Mouse (Mus musculus): ENCODE data around the gene Kcnq1. TPM values are rescaled to one million over a fixed set of nuclear protein-coding genes. Genes with fewer than 3 reads are reported as not detected.

Kcnq1 gene
- polyA plus RNA-seq, 1 experiment from 2014 or later = 9.6 TPM

GRCm38 (mm10) chr7:143460874-143461273 lies 354.7 kb downstream of the Kcnq1 start, which contains the start of gene Cdkn1c:
Gene Cdkn1c (minus strand): TSS chr7:143461050.
- peaks cover 25% of the 10 kb centered on the region for H3K9me3 ChIP-seq (ENCODE audit: control insufficient read depth, low read length)
- H3K9ac ChIP-seq (ENCODE audit: low read length) = peak within 1 kb of the TSS; percentile 78
- WGBS = 22% methylated on average over 44 of the region's 48 CpGs
- peak within 1 kb of the TSS; percentile 63 for H3K4me3 ChIP-seq (ENCODE audit: low read length)
- H3K27ac ChIP-seq (ENCODE audit: low read length) = peak within 1 kb of the TSS; percentile 73
- peak within 1 kb of the TSS; percentile 60 for H3K4me2 ChIP-seq (ENCODE audit: low read depth, low read length)
- H3K36me3 ChIP-seq (ENCODE audit: control insufficient read depth, insufficient read depth, low read length) = no peaks in the 10 kb centered on the region
- peak; percentile 83 for ATAC-seq (ENCODE audit: low read depth)
- no peaks in the 10 kb centered on the region for H3K27me3 ChIP-seq (ENCODE audit: control insufficient read depth, insufficient read depth, low read depth, low read length)
- peaks cover 12% of the 10 kb centered on the region for H3K4me1 ChIP-seq (replicated peaks; ENCODE audit: control insufficient read depth, insufficient read depth, low read length)

GRCm38 (mm10) chr7:143461294-143461870 lies 355.2 kb downstream of the Kcnq1 start:
- H3K9ac ChIP-seq (ENCODE audit: low read length) = peak overlapping the region; percentile 49; the same call in 1 of the 2 replicates
- peaks cover 25% of the 10 kb centered on the region for H3K9me3 ChIP-seq (ENCODE audit: control insufficient read depth, low read length)
- H3K4me3 ChIP-seq (ENCODE audit: low read length) = peak overlapping the region; percentile 34
- H3K36me3 ChIP-seq (ENCODE audit: control insufficient read depth, insufficient read depth, low read length) = no peaks in the 10 kb centered on the region
- peak overlapping the region; percentile 62 for H3K27ac ChIP-seq (ENCODE audit: low read length)
- H3K27me3 ChIP-seq (ENCODE audit: control insufficient read depth, insufficient read depth, low read depth, low read length) = no peaks in the 10 kb centered on the region
- H3K4me2 ChIP-seq (ENCODE audit: low read depth, low read length) = peak overlapping the region; percentile 60
- WGBS = 28% methylated on average over 14 of the region's 32 CpGs
- H3K4me1 ChIP-seq (replicated peaks; ENCODE audit: control insufficient read depth, insufficient read depth, low read length) = peaks cover 12% of the 10 kb centered on the region
- ATAC-seq (ENCODE audit: low read depth) = peak; percentile 24

- H3K4me1 ChIP-seq (replicated peaks; ENCODE audit: control insufficient read depth, insufficient read depth, low read length) = peaks cover 12% of the 10 kb centered on the region
- peaks cover 25% of the 10 kb centered on the region for H3K9me3 ChIP-seq (ENCODE audit: control insufficient read depth, low read length)
- H3K4me3 ChIP-seq (ENCODE audit: low read length) = no peak overlapping the region
- no peaks in the 10 kb centered on the region for H3K36me3 ChIP-seq (ENCODE audit: control insufficient read depth, insufficient read depth, low read length)
- H3K27me3 ChIP-seq (ENCODE audit: control insufficient read depth, insufficient read depth, low read depth, low read length) = no peaks in the 10 kb centered on the region
- peak overlapping the region; percentile 62 for H3K27ac ChIP-seq (ENCODE audit: low read length)
- ATAC-seq (ENCODE audit: low read depth) = no peak
- H3K4me2 ChIP-seq (ENCODE audit: low read depth, low read length) = peak overlapping the region; percentile 60
- WGBS = 38% methylated on average over 11 of the region's 11 CpGs
- peak overlapping the region; percentile 49; the same call in 1 of the 2 replicates for H3K9ac ChIP-seq (ENCODE audit: low read length)
Observed at GRCm38 (mm10) chr7:143461920-143462319, 355.8 kb downstream of the Kcnq1 start.

GRCm38 (mm10) chr7:143462516-143462915 lies 356.4 kb downstream of the Kcnq1 start:
- peaks cover 12% of the 10 kb centered on the region for H3K4me1 ChIP-seq (replicated peaks; ENCODE audit: control insufficient read depth, insufficient read depth, low read length)
- H3K36me3 ChIP-seq (ENCODE audit: control insufficient read depth, insufficient read depth, low read length) = no peaks in the 10 kb centered on the region
- ATAC-seq (ENCODE audit: low read depth) = no peak
- peak overlapping the region; percentile 38; the same call in 1 of the 2 replicates for H3K27ac ChIP-seq (ENCODE audit: low read length)
- no peak overlapping the region for H3K4me3 ChIP-seq (ENCODE audit: low read length)
- H3K9ac ChIP-seq (ENCODE audit: low read length) = no peak overlapping the region
- peaks cover 25% of the 10 kb centered on the region for H3K9me3 ChIP-seq (ENCODE audit: control insufficient read depth, low read length)
- no peak overlapping the region for H3K4me2 ChIP-seq (ENCODE audit: low read depth, low read length)
- 72% methylated on average over 5 of the region's 5 CpGs for WGBS
- no peaks in the 10 kb centered on the region for H3K27me3 ChIP-seq (ENCODE audit: control insufficient read depth, insufficient read depth, low read depth, low read length)

GRCm38 (mm10) chr7:143463865-143464415 lies 357.8 kb downstream of the Kcnq1 start:
- peak overlapping the region; percentile 83 for H3K27ac ChIP-seq (ENCODE audit: low read length)
- no peak for ATAC-seq (ENCODE audit: low read depth)
- H3K36me3 ChIP-seq (ENCODE audit: control insufficient read depth, insufficient read depth, low read length) = no peaks in the 10 kb centered on the region
- H3K4me1 ChIP-seq (replicated peaks; ENCODE audit: control insufficient read depth, insufficient read depth, low read length) = peaks cover 12% of the 10 kb centered on the region
- H3K9ac ChIP-seq (ENCODE audit: low read length) = peak overlapping the region; percentile 64; the same call in 1 of the 2 replicates
- H3K4me2 ChIP-seq (ENCODE audit: low read depth, low read length) = no peak overlapping the region
- H3K4me3 ChIP-seq (ENCODE audit: low read length) = no peak overlapping the region
- peaks cover 25% of the 10 kb centered on the region for H3K9me3 ChIP-seq (ENCODE audit: control insufficient read depth, low read length)
- 28% methylated on average over 11 of the region's 11 CpGs for WGBS
- H3K27me3 ChIP-seq (ENCODE audit: control insufficient read depth, insufficient read depth, low read depth, low read length) = no peaks in the 10 kb centered on the region; the same call in 1 of the 2 replicates

DNA sequence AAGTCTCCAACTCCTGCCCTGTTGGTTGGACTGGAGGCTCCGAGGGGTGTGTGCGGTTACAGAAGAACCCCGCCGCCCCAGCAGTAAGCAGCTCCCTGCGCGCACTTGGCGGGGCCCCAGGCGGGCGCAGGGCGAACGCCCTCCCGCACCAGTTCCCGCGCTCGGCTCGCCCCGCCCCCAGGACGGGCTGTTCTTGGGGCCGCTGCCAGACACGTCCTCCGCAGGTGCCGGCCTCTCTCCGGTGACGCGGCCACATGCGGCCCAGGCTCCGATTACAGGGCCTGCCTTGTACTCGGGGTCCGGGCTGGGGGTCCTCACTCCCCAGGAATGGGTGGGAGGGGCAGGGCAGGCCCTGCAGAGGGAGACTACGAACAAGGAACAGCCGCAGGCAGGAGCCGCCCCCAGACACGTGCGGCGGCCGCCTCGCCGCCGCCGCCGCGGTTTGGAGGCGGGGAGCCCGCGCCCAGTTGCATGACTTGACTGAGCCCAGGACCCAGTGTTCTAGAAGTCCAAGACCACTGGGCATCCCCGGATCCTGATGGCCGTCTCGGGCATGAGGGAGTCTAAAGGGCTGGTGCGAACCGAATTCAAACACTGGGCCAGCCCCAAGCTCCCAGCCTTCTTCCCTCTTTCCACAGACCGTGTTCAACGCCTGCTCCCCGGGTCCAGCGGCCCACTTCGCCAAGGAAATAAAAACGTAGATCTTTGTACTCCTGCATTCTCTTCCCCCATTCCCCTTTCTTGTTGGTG lies 358.8 kb downstream of the Kcnq1 start:
- WGBS = 11% methylated on average over 49 of the region's 56 CpGs
- ATAC-seq (ENCODE audit: low read depth) = peak; percentile 41
- Histone ChIP-seq H3K27me3 (ENCODE audit: control insufficient read depth, insufficient read depth, low read depth, low read length) (no peaks in the 10 kb centered on the region; the same call in 1 of the 2 replicates), H3K27ac (ENCODE audit: low read length) (peak overlapping the region; percentile 83), H3K36me3 (ENCODE audit: control insufficient read depth, insufficient read depth, low read length) (no peaks in the 10 kb centered on the region), H3K4me3 (ENCODE audit: low read length) (peak overlapping the region; percentile 44), H3K4me2 (ENCODE audit: low read depth, low read length) (peak overlapping the region; percentile 78), H3K9ac (ENCODE audit: low read length) (peak overlapping the region; percentile 64), H3K9me3 (ENCODE audit: control insufficient read depth, low read length) (peaks cover 15% of the 10 kb centered on the region), H3K4me1 (replicated peaks; ENCODE audit: control insufficient read depth, insufficient read depth, low read length) (peaks cover 12% of the 10 kb centered on the region)

- Histone ChIP-seq H3K27me3 (ENCODE audit: control insufficient read depth, insufficient read depth, low read depth, low read length) (no peaks in the 10 kb centered on the region; the same call in 1 of the 2 replicates), H3K4me3 (ENCODE audit: low read length) (no peak overlapping the region), H3K9me3 (ENCODE audit: control insufficient read depth, low read length) (peaks cover 3% of the 10 kb centered on the region), H3K27ac (ENCODE audit: low read length) (no peak overlapping the region), H3K4me1 (replicated peaks; ENCODE audit: control insufficient read depth, insufficient read depth, low read length) (peaks cover 12% of the 10 kb centered on the region), H3K9ac (ENCODE audit: low read length) (no peak overlapping the region), H3K36me3 (ENCODE audit: control insufficient read depth, insufficient read depth, low read length) (no peaks in the 10 kb centered on the region), H3K4me2 (ENCODE audit: low read depth, low read length) (no peak overlapping the region)
- 38% methylated on average over 14 of the region's 14 CpGs for WGBS
- ATAC-seq (ENCODE audit: low read depth) = peak; percentile 12; the same call in 1 of the 2 replicates
Observed at GRCm38 (mm10) chr7:143466099-143466677, 360.0 kb downstream of the Kcnq1 start.

GRCm38 (mm10) chr7:143467714-143468113 lies 361.6 kb downstream of the Kcnq1 start:
- Histone ChIP-seq H3K27me3 (ENCODE audit: control insufficient read depth, insufficient read depth, low read depth, low read length) (no peaks in the 10 kb centered on the region; the same call in 1 of the 2 replicates), H3K4me2 (ENCODE audit: low read depth, low read length) (no peak overlapping the region), H3K9me3 (ENCODE audit: control insufficient read depth, low read length) (no peaks in the 10 kb centered on the region), H3K27ac (ENCODE audit: low read length) (no peak overlapping the region), H3K36me3 (ENCODE audit: control insufficient read depth, insufficient read depth, low read length) (no peaks in the 10 kb centered on the region), H3K4me3 (ENCODE audit: low read length) (no peak overlapping the region), H3K4me1 (replicated peaks; ENCODE audit: control insufficient read depth, insufficient read depth, low read length) (peaks cover 9% of the 10 kb centered on the region), H3K9ac (ENCODE audit: low read length) (no peak overlapping the region)
- ATAC-seq (ENCODE audit: low read depth) = no peak
- 12% methylated on average over 6 of the region's 6 CpGs for WGBS

- Histone ChIP-seq H3K27me3 (ENCODE audit: control insufficient read depth, insufficient read depth, low read depth, low read length) (no peaks in the 10 kb centered on the region; the same call in 1 of the 2 replicates), H3K27ac (ENCODE audit: low read length) (no peak overlapping the region), H3K4me2 (ENCODE audit: low read depth, low read length) (no peak overlapping the region), H3K36me3 (ENCODE audit: control insufficient read depth, insufficient read depth, low read length) (no peaks in the 10 kb centered on the region), H3K4me3 (ENCODE audit: low read length) (no peak overlapping the region), H3K9me3 (ENCODE audit: control insufficient read depth, low read length) (no peaks in the 10 kb centered on the region), H3K4me1 (replicated peaks; ENCODE audit: control insufficient read depth, insufficient read depth, low read length) (peaks cover 4% of the 10 kb centered on the region; the same call in 1 of the 2 replicates), H3K9ac (ENCODE audit: low read length) (no peak overlapping the region)
- WGBS = 14% methylated on average over 8 of the region's 8 CpGs
- peak; percentile 27; the same call in 1 of the 2 replicates for ATAC-seq (ENCODE audit: low read depth)
Observed at GRCm38 (mm10) chr7:143469946-143470345, 363.8 kb downstream of the Kcnq1 start.

Data from lung, embryonic 16.5 days (tissue).